Mouse (Mus musculus): ENCODE measurements at regions not wholly inside any gene's neighbourhood (a gene's known extent, or its start where the extent isn't known, plus 50 kb on each side); places are given as distances from the start of the nearest gene placed in this dataset.

DNA sequence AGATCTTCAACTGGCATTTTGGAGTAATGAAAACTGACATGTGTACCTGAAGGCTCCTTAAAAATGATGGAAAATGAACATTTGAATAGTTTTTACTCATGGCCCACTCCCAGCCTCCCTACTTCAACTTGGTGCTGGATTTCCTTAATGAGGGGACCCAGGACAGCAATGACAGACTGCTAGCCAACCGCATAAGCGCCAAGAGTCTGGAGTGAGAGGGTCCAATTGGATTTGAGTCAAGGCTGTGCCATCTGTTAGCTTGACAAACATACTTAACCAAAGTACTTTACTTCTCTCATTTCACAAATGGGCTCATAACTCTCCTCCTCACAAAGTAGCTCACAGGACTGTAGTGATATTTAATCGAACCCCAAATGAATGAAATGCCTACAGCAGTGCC lies 158.2 kb upstream of the Tmpo start:
- Histone ChIP-seq H3K4me2 (ENCODE audit: insufficient read depth, low read depth, poor library complexity, severe bottlenecking) (no peak overlapping the region), H3K36me3 (replicated peaks in 1 of 2; ENCODE audit: control insufficient read depth in 1 of 2, insufficient read depth in 1 of 2, low read length in 1 of 2) (no peaks in the 10 kb centered on the region), H3K27ac (ENCODE audit: insufficient read depth, low read depth) (no peak overlapping the region), H3K9ac (ENCODE audit: insufficient read depth, low read depth) (no peak overlapping the region), H3K79me2 (replicated peaks; ENCODE audit: control insufficient read depth, extremely low read depth, insufficient read depth, poor library complexity, severe bottlenecking) (no peaks in the 10 kb centered on the region), H3K4me3 (replicated peaks in 1 of 3; ENCODE audit: low read depth in 2 of 3, low read length in 2 of 3, poor library complexity in 1 of 3) (no peak overlapping the region), H3K4me1 (ENCODE audit: control insufficient read depth in 1 of 2, insufficient read depth in 2 of 2) (peaks cover 6 to 7% of the 10 kb centered on the region in 2 experiments; a peak in 3 of 4 replicates), H3K27me3 (replicated peaks) (no peaks in the 10 kb centered on the region), H3K9me3 (replicated peaks; ENCODE audit: low read length) (no peaks in the 10 kb centered on the region)
- no peak for DNase-seq (ENCODE audit: extremely low read depth)
- dilution Hi-C loops (cut with MboI; ENCODE audit: extremely low pct_ligation_motif_present, extremely low pct_unique_long_range_greater_than_20kb, low sequenced_read_pairs) (no loop called here), in situ Hi-C loops (cut with MboI; ENCODE audit: low pct_ligation_motif_present, low pct_unique_long_range_greater_than_20kb, low sequenced_read_pairs) (no loop called here)
- TF ChIP-seq MAZ (IDR thresholded peaks at IDR 0.05; ENCODE audit: low read depth, low read length) (no peak), SIN3A (IDR thresholded peaks at IDR 0.05; ENCODE audit: low read length) (no peak), MEF2A (IDR thresholded peaks at IDR 0.05; ENCODE audit: borderline replicate concordance, low read depth, low read length) (no peak), CTCF (conservative IDR thresholded peaks at IDR 0.05 in 1 of 2, IDR thresholded peaks at IDR 0.05 in 1 of 2; ENCODE audit: low read depth in 2 of 2, low read length in 2 of 2) (no peak), UBTF (IDR thresholded peaks at IDR 0.05; ENCODE audit: low read depth, low read length) (no peak), KAT2A (IDR thresholded peaks at IDR 0.05; ENCODE audit: insufficient replicate concordance, low read length) (no peak), IRF4 (IDR thresholded peaks at IDR 0.05; ENCODE audit: low read depth, low read length) (no peak), NELFE (IDR thresholded peaks at IDR 0.05; ENCODE audit: low read depth, low read length) (no peak), CHD1 (IDR thresholded peaks at IDR 0.05; ENCODE audit: low read depth, low read length) (no peak), NRF1 (IDR thresholded peaks at IDR 0.05; ENCODE audit: low read depth, low read length) (no peak), BHLHE40 (IDR thresholded peaks at IDR 0.05; ENCODE audit: low read depth, low read length) (no peak)

- no peaks in the 10 kb centered on the region for H3K79me2 ChIP-seq (replicated peaks; ENCODE audit: control insufficient read depth, extremely low read depth, insufficient read depth, poor library complexity, severe bottlenecking)
- DNase-seq (ENCODE audit: extremely low read depth) = no peak
- H3K4me1 ChIP-seq (ENCODE audit: control insufficient read depth in 1 of 2, insufficient read depth in 2 of 2) = no peaks in the 10 kb centered on the region
- no peaks in the 10 kb centered on the region for H3K9me3 ChIP-seq (replicated peaks; ENCODE audit: low read length)
- dilution Hi-C loops (cut with MboI; ENCODE audit: extremely low pct_ligation_motif_present, extremely low pct_unique_long_range_greater_than_20kb, low sequenced_read_pairs) (no loop called here), in situ Hi-C loops (cut with MboI; ENCODE audit: low pct_ligation_motif_present, low pct_unique_long_range_greater_than_20kb, low sequenced_read_pairs) (no loop called here)
- H3K27ac ChIP-seq (ENCODE audit: insufficient read depth, low read depth) = no peak overlapping the region
- TF ChIP-seq SIN3A (IDR thresholded peaks at IDR 0.05; ENCODE audit: low read length) (no peak), MAZ (IDR thresholded peaks at IDR 0.05; ENCODE audit: low read depth, low read length) (no peak), IRF4 (IDR thresholded peaks at IDR 0.05; ENCODE audit: low read depth, low read length) (no peak), NRF1 (IDR thresholded peaks at IDR 0.05; ENCODE audit: low read depth, low read length) (no peak), CTCF (conservative IDR thresholded peaks at IDR 0.05 in 1 of 2, IDR thresholded peaks at IDR 0.05 in 1 of 2; ENCODE audit: low read depth in 2 of 2, low read length in 2 of 2) (no peak), MAFK (IDR thresholded peaks at IDR 0.05; ENCODE audit: insufficient replicate concordance, low read length) (no peak), SMC3 (IDR thresholded peaks at IDR 0.05; ENCODE audit: low read depth, low read length) (no peak), CHD1 (IDR thresholded peaks at IDR 0.05; ENCODE audit: low read depth, low read length) (no peak), ZNF384 (IDR thresholded peaks at IDR 0.05; ENCODE audit: low read depth, low read length) (no peak), RCOR1 (conservative IDR thresholded peaks at IDR 0.05; ENCODE audit: low read depth, low read length) (no peak), UBTF (IDR thresholded peaks at IDR 0.05; ENCODE audit: low read depth, low read length) (no peak), JUN (IDR thresholded peaks at IDR 0.05; ENCODE audit: insufficient read depth, low read depth, low read length) (no peak), HCFC1 (IDR thresholded peaks at IDR 0.05; ENCODE audit: low read depth, low read length) (no peak), MXI1 (IDR thresholded peaks at IDR 0.05; ENCODE audit: low read depth, low read length) (no peak), POLR2AphosphoS2 (IDR thresholded peaks at IDR 0.05; ENCODE audit: low read depth, low read length) (no peak), USF1 (IDR thresholded peaks at IDR 0.05; ENCODE audit: low read depth, low read length) (no peak), USF2 (conservative IDR thresholded peaks at IDR 0.05; ENCODE audit: low read depth, low read length) (no peak), ETS1 (conservative IDR thresholded peaks at IDR 0.05; ENCODE audit: low read depth, low read length) (no peak), PAX5 (IDR thresholded peaks at IDR 0.05; ENCODE audit: low read length) (no peak), BHLHE40 (IDR thresholded peaks at IDR 0.05; ENCODE audit: low read depth, low read length) (no peak)
- H3K9ac ChIP-seq (ENCODE audit: insufficient read depth, low read depth) = no peak overlapping the region
- no peak overlapping the region for H3K4me2 ChIP-seq (ENCODE audit: insufficient read depth, low read depth, poor library complexity, severe bottlenecking)
- H3K36me3 ChIP-seq (replicated peaks in 1 of 2; ENCODE audit: control insufficient read depth in 1 of 2, insufficient read depth in 1 of 2, low read length in 1 of 2) = no peaks in the 10 kb centered on the region
- no peak overlapping the region for H3K4me3 ChIP-seq (replicated peaks in 1 of 3; ENCODE audit: low read depth in 2 of 3, low read length in 2 of 3, poor library complexity in 1 of 3)
- no peaks in the 10 kb centered on the region for H3K27me3 ChIP-seq (replicated peaks)
Observed at GRCm38 (mm10) chr10:91326661-91327312, 145.7 kb upstream of the Tmpo start.
